Mouse (Mus musculus) hindbrain, embryonic 13.5 days (tissue): ENCODE measurements around the gene Npw. TPM values are rescaled to one million over a fixed set of nuclear protein-coding genes. Genes with fewer than 3 reads are reported as not detected.

Experiments
- ATAC-seq: fragments of 200-750 bp; cut with Nextera tagmentation; 2 replicates; pipeline ENCODE4 v1.8.0; 2017; ENCODE audit warnings: moderate TSS enrichment; ENCODE audit not compliant: low FRiP score
- H3K27ac ChIP-seq: fragments of 300-500 bp; sonication (generic); 2 replicates; pipeline ENCODE4 v1.5.1; 2015; ENCODE audit warnings: inconsistent platforms, mild to moderate bottlenecking, moderate library complexity
- H3K27me3 ChIP-seq: fragments of 300-500 bp; sonication (generic); 2 replicates; pipeline ENCODE4 v1.6.1; 2015; ENCODE audit warnings: mild to moderate bottlenecking, inconsistent platforms
- H3K36me3 ChIP-seq: fragments of 300-500 bp; sonication (generic); 2 replicates; pipeline ENCODE4 v1.6.1; 2015; ENCODE audit warnings: mild to moderate bottlenecking, inconsistent platforms
- H3K4me1 ChIP-seq: fragments of 300-500 bp; sonication (generic); replicated peaks from 2 replicates; pipeline ENCODE4 v1.6.1; 2015; ENCODE audit warnings: inconsistent platforms
- H3K4me2 ChIP-seq: fragments of 300-500 bp; sonication (generic); 2 replicates; pipeline ENCODE4 v1.6.1; 2015; ENCODE audit warnings: inconsistent platforms, mild to moderate bottlenecking, moderate library complexity
- H3K4me3 ChIP-seq: fragments of 300-500 bp; sonication (generic); 2 replicates; pipeline ENCODE4 v1.5.1; 2015; ENCODE audit warnings: mild to moderate bottlenecking, inconsistent platforms
- H3K9ac ChIP-seq: fragments of 300-500 bp; sonication (generic); 2 replicates; pipeline ENCODE4 v1.6.1; 2015; ENCODE audit warnings: mild to moderate bottlenecking, inconsistent platforms
- H3K9me3 ChIP-seq: fragments of 300-500 bp; sonication (generic); 2 replicates; pipeline ENCODE4 v1.6.1; 2016; ENCODE audit warnings: inconsistent platforms
- WGBS: fragments of 180-500 bp; shearing (Covaris S2); methylation state at CpG from one replicate; pipeline ENCODE4 v1.1.7; 2015; 5-methylcytosine and 5-hydroxymethylcytosine counted together
- polyA plus RNA-seq: library from polyadenylated mRNA; unstranded; fragments of >200 nt; fragmentation: Nextera tagmentation; extraction: Ambion mirVana; gene quantifications from 2 replicates; pipeline ENCODE4 v1.2.1, GENCODE M21; 2015

The Npw gene
- polyA plus RNA-seq, 1 experiment from 2014 or later = not detected

- peaks cover 37% of the 10 kb centered on the region for H3K27me3 ChIP-seq
- peak; percentile 72 for ATAC-seq
- H3K27ac ChIP-seq = peak within 1 kb of the TSS; percentile 94
- no peaks in the 10 kb centered on the region for H3K9me3 ChIP-seq
- H3K36me3 ChIP-seq = peaks cover 22% of the 10 kb centered on the region
- H3K4me1 ChIP-seq = peaks cover 40% of the 10 kb centered on the region
- peak within 1 kb of the TSS; percentile 72 for H3K4me2 ChIP-seq
- 1% methylated on average over 54 of the region's 55 CpGs for WGBS
- peak within 1 kb of the TSS; percentile 94 for H3K9ac ChIP-seq
- H3K4me3 ChIP-seq = peak within 1 kb of the TSS; percentile 79
These were observed 31.2 kb upstream of the Npw start, which contains the start of gene Syngr3 for GRCm38 (mm10) chr17:24689251-24690081. Gene Syngr3 (minus strand): TSS chr17:24689955.

GRCm38 (mm10) chr17:24687599-24687998, 29.3 kb upstream of the Npw start:
- Histone ChIP-seq H3K4me3 (peak overlapping the region; percentile 32), H3K9me3 (no peaks in the 10 kb centered on the region), H3K4me1 (peaks cover 36% of the 10 kb centered on the region), H3K9ac (peak overlapping the region; percentile 65), H3K4me2 (peak overlapping the region; percentile 72), H3K27ac (no peak overlapping the region), H3K36me3 (peaks cover 18% of the 10 kb centered on the region), H3K27me3 (peaks cover 37% of the 10 kb centered on the region)
- WGBS = 20% methylated on average over 23 of the region's 23 CpGs
- ATAC-seq = no peak

- Histone ChIP-seq H3K27me3 (peaks cover 37% of the 10 kb centered on the region), H3K36me3 (peaks cover 18% of the 10 kb centered on the region), H3K9me3 (no peaks in the 10 kb centered on the region), H3K27ac (no peak overlapping the region), H3K4me2 (peak overlapping the region; percentile 72), H3K4me3 (peak overlapping the region; percentile 32), H3K4me1 (peaks cover 36% of the 10 kb centered on the region), H3K9ac (peak overlapping the region; percentile 65)
- ATAC-seq = no peak
- WGBS = 2% methylated on average over 25 of the region's 25 CpGs
These were observed 28.9 kb upstream of the Npw start for GRCm38 (mm10) chr17:24687146-24687595.

GRCm38 (mm10) chr17:24686514-24686913, 28.3 kb upstream of the Npw start:
- Histone ChIP-seq H3K4me2 (peak overlapping the region; percentile 1), H3K4me3 (no peak overlapping the region), H3K4me1 (peaks cover 36% of the 10 kb centered on the region), H3K9me3 (no peaks in the 10 kb centered on the region), H3K9ac (no peak overlapping the region), H3K27me3 (peaks cover 36% of the 10 kb centered on the region), H3K36me3 (peaks cover 21% of the 10 kb centered on the region), H3K27ac (no peak overlapping the region)
- no peak for ATAC-seq
- WGBS = 30% methylated on average over 16 of the region's 16 CpGs

- WGBS = 95% methylated on average over 24 of the region's 24 CpGs
- Histone ChIP-seq H3K36me3 (peaks cover 62% of the 10 kb centered on the region), H3K27ac (no peak overlapping the region), H3K27me3 (no peaks in the 10 kb centered on the region), H3K4me1 (peaks cover 10% of the 10 kb centered on the region), H3K4me3 (no peak overlapping the region), H3K4me2 (no peak overlapping the region), H3K9ac (no peak overlapping the region), H3K9me3 (no peaks in the 10 kb centered on the region)
- ATAC-seq = no peak
These were observed 19.3 kb upstream of the Npw start for GRCm38 (mm10) chr17:24677500-24678080.

DNA sequence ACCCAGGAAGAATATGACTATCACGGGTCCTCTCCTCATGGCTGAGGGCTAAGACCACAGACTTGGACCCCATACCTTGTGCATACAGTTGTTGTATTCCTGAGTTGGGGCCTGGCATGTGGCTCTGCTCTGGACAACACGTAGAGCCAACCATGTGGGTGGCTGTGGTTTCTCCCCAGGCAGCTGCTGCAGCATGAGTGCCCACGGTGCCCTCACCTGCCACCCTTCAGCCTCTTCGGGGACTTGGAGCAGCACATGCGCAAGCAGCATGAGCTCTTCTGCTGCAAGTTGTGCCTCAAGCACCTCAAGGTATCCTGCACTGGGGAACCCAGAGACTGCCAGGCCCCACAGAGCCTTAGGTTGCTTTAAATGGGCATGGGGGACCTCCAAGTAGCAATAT, 18.6 kb upstream of the Npw start:
- no peak overlapping the region for H3K4me3 ChIP-seq
- ATAC-seq = no peak
- H3K4me1 ChIP-seq = peaks cover 17% of the 10 kb centered on the region
- H3K9ac ChIP-seq = no peak overlapping the region
- no peak overlapping the region for H3K4me2 ChIP-seq
- peaks cover 55% of the 10 kb centered on the region for H3K36me3 ChIP-seq
- no peak overlapping the region for H3K27ac ChIP-seq
- H3K27me3 ChIP-seq = no peaks in the 10 kb centered on the region
- H3K9me3 ChIP-seq = no peaks in the 10 kb centered on the region
- WGBS = 97% methylated on average over 5 of the region's 5 CpGs

- Histone ChIP-seq H3K9ac (peak overlapping the region; percentile 19; the same call in 1 of the 2 replicates), H3K27me3 (no peaks in the 10 kb centered on the region), H3K4me1 (peaks cover 24% of the 10 kb centered on the region), H3K4me3 (no peak overlapping the region), H3K27ac (no peak overlapping the region), H3K9me3 (no peaks in the 10 kb centered on the region), H3K36me3 (peaks cover 48% of the 10 kb centered on the region), H3K4me2 (no peak overlapping the region)
- ATAC-seq = no peak
- WGBS = 56% methylated on average over 2 of the region's 2 CpGs
These were observed 17.9 kb upstream of the Npw start for GRCm38 (mm10) chr17:24676187-24676586.

- peaks cover 29% of the 10 kb centered on the region for H3K36me3 ChIP-seq
- no peak for ATAC-seq
- 90% methylated on average over 7 of the region's 7 CpGs for WGBS
- H3K9me3 ChIP-seq = no peaks in the 10 kb centered on the region
- no peaks in the 10 kb centered on the region for H3K27me3 ChIP-seq
- no peak overlapping the region for H3K4me2 ChIP-seq
- 0 out of 2 replicates have a peak overlapping the region, but pooled peaks have one; percentile 0 for H3K9ac ChIP-seq
- H3K27ac ChIP-seq = no peak overlapping the region
- no peak overlapping the region for H3K4me3 ChIP-seq
- peaks cover 35% of the 10 kb centered on the region for H3K4me1 ChIP-seq
These were observed 16.0 kb upstream of the Npw start for GRCm38 (mm10) chr17:24674277-24674676.

- peak overlapping the region; percentile 87 for H3K4me2 ChIP-seq
- H3K4me1 ChIP-seq = peaks cover 42% of the 10 kb centered on the region
- ATAC-seq = no peak
- H3K27me3 ChIP-seq = no peaks in the 10 kb centered on the region
- H3K27ac ChIP-seq = no peak overlapping the region
- no peaks in the 10 kb centered on the region for H3K9me3 ChIP-seq
- 43% methylated on average over 5 of the region's 5 CpGs for WGBS
- peaks cover 8% of the 10 kb centered on the region for H3K36me3 ChIP-seq
- H3K9ac ChIP-seq = peak overlapping the region; percentile 99
- H3K4me3 ChIP-seq = no peak overlapping the region
These were observed 13.9 kb upstream of the Npw start for GRCm38 (mm10) chr17:24672141-24672540.

DNA sequence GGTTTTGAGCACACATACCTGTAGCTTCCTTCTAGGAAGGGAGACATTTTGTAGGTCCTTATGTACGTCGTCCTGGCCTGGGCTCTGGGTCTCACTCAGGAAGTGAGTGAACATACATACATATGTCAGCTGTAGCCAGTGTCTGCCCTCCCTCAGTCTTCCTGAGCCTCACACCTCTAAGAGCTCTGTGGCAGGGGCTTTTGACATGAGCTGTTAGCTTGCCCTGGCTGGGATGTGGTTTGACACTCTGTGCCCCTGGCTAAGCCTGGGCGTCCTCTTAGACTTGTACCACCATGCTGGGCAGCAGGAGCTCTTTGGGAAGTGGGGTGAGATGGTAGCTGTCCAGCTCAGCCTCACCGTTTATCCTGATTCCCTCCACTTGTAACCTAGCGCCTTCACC, 13.1 kb upstream of the Npw start:
- peak overlapping the region; percentile 99 for H3K9ac ChIP-seq
- H3K27ac ChIP-seq = no peak overlapping the region
- H3K27me3 ChIP-seq = no peaks in the 10 kb centered on the region
- WGBS = 80% methylated on average over 5 of the region's 5 CpGs
- peak overlapping the region; percentile 87 for H3K4me2 ChIP-seq
- peaks cover 42% of the 10 kb centered on the region for H3K4me1 ChIP-seq
- ATAC-seq = no peak
- no peaks in the 10 kb centered on the region for H3K9me3 ChIP-seq
- H3K4me3 ChIP-seq = 0 out of 2 replicates have a peak overlapping the region, but pooled peaks have one; percentile 98
- H3K36me3 ChIP-seq = no peaks in the 10 kb centered on the region

GRCm38 (mm10) chr17:24670246-24670844, 12.1 kb upstream of the Npw start:
- Histone ChIP-seq H3K4me1 (peaks cover 37% of the 10 kb centered on the region), H3K9me3 (no peaks in the 10 kb centered on the region), H3K27ac (peak overlapping the region; percentile 92), H3K9ac (peak overlapping the region; percentile 99), H3K36me3 (no peaks in the 10 kb centered on the region), H3K4me2 (peak overlapping the region; percentile 87), H3K27me3 (no peaks in the 10 kb centered on the region), H3K4me3 (peak overlapping the region; percentile 98)
- WGBS = 17% methylated on average over 8 of the region's 8 CpGs
- no peak for ATAC-seq

GRCm38 (mm10) chr17:24669545-24670245, 11.4 kb upstream of the Npw start, which contains the start of gene Zfp598:
Gene Zfp598 (plus strand): TSS chr17:24669687.
- Histone ChIP-seq H3K4me1 (peaks cover 37% of the 10 kb centered on the region), H3K27me3 (no peaks in the 10 kb centered on the region), H3K9ac (peak within 1 kb of the TSS; percentile 99), H3K36me3 (no peaks in the 10 kb centered on the region), H3K4me2 (peak within 1 kb of the TSS; percentile 87), H3K4me3 (peak within 1 kb of the TSS; percentile 98), H3K27ac (peak within 1 kb of the TSS; percentile 92), H3K9me3 (no peaks in the 10 kb centered on the region)
- WGBS = under 1% methylated on average over 65 of the region's 80 CpGs
- ATAC-seq = peak; percentile 98
